Mouse (Mus musculus): ENCODE data around the gene Crybg1. TPM values are rescaled to one million over a fixed set of nuclear protein-coding genes. Genes with fewer than 3 reads are reported as not detected.

Gene Crybg1
- polyA plus RNA-seq, 1 experiment from 2014 or later: 0.54 TPM

DNA sequence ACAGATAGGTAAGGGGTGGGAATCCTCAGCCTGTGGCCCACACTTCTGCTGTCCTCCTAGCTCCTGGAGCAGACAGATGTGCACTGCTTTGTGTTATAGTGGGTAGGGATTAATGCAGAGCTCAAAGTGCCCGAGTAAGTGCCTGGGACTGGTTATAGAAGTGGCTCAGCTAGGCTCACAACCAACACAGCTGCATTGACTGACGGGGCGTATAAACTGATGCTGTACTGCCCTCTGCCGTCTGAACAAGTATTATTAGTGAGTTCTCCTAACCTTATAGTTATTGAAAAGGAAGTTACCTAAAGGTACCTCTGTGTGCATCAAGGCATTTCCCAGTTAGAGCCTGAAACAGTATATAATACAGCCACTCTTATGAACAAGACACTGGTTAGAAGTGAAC lies 77.6 kb downstream of the Crybg1 start:
- Histone ChIP-seq H3K36me3 (ENCODE audit: control insufficient read depth, insufficient read depth, low read length) (no peaks in the 10 kb centered on the region), H3K9ac (ENCODE audit: low read length) (no peak overlapping the region), H3K4me1 (replicated peaks; ENCODE audit: control insufficient read depth, insufficient read depth, low read length) (no peaks in the 10 kb centered on the region), H3K9me3 (ENCODE audit: control insufficient read depth, low read length) (no peaks in the 10 kb centered on the region), H3K4me3 (ENCODE audit: low read depth, low read length) (no peak overlapping the region), H3K27ac (ENCODE audit: low read depth) (no peak overlapping the region), H3K4me2 (ENCODE audit: low read length) (no peak overlapping the region), H3K27me3 (replicated peaks; ENCODE audit: control insufficient read depth, insufficient read depth, low read length) (no peaks in the 10 kb centered on the region)
- ATAC-seq (replicated peaks; ENCODE audit: low FRiP score, low TSS enrichment, low read depth): peak; percentile 76
- 9% methylated on average over 4 of the region's 4 CpGs for WGBS
- peak; percentile 81 for DNase-seq (ENCODE audit: low spot score)

DNA sequence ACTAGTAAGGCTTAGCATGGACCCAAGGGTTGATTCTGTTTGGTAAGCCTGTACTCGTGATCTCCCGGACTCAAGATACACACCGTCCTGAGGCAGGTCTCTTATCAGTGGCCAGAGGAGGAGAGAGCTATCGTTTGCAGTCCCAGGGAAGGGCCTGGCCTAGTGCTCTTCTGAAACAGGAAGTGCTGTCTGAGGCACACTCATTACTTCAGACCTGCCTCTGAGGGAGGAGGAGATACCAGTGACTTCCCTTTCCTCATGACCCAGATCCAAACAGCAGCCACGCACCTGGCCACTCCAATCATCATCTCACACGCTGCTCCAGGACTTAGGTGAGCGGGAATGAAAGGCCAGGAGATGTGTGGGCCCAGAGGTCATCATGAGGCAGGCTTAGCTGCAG lies 79.5 kb downstream of the Crybg1 start:
- H3K9ac ChIP-seq (ENCODE audit: low read length): no peak overlapping the region
- H3K9me3 ChIP-seq (ENCODE audit: control insufficient read depth, low read length): no peaks in the 10 kb centered on the region
- ATAC-seq (replicated peaks; ENCODE audit: low FRiP score, low TSS enrichment, low read depth) (no peak), DNase-seq (ENCODE audit: low spot score) (no peak)
- H3K4me2 ChIP-seq (ENCODE audit: low read length): no peak overlapping the region
- no peaks in the 10 kb centered on the region for H3K4me1 ChIP-seq (replicated peaks; ENCODE audit: control insufficient read depth, insufficient read depth, low read length)
- no peaks in the 10 kb centered on the region for H3K36me3 ChIP-seq (ENCODE audit: control insufficient read depth, insufficient read depth, low read length)
- H3K27ac ChIP-seq (ENCODE audit: low read depth): no peak overlapping the region
- 66% methylated on average over 7 of the region's 7 CpGs for whole genome bisulfite sequencing
- no peaks in the 10 kb centered on the region for H3K27me3 ChIP-seq (replicated peaks; ENCODE audit: control insufficient read depth, insufficient read depth, low read length)
- no peak overlapping the region for H3K4me3 ChIP-seq (ENCODE audit: low read depth, low read length)

DNA sequence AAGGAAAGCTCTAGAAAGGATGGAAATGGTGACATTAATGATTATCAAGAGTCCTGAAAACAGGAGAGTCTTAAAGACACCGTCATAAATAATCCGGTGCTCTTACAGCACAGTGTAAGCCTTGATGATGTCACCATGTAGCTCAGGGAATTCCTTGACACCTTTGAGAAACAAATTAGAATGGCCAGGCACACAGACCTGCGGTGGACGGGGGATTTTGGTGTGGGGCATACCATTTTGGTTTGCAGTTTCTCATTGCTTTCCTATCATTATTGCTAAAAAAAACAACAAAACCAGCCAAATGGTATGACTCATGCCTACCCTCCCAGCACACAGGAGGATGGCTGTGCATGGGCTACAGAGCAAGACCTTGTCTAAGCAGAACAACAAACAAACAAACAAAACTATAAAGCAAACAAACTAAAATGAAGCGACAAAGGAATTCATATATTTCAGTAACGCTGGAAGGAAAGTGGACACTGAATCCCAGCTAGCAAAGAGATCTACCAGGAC lies 82.7 kb downstream of the Crybg1 start:
- Histone ChIP-seq H3K9ac (ENCODE audit: low read length) (no peak overlapping the region), H3K4me1 (replicated peaks; ENCODE audit: control insufficient read depth, insufficient read depth, low read length) (no peaks in the 10 kb centered on the region), H3K9me3 (ENCODE audit: control insufficient read depth, low read length) (no peaks in the 10 kb centered on the region), H3K4me2 (ENCODE audit: low read length) (no peak overlapping the region), H3K4me3 (ENCODE audit: low read depth, low read length) (no peak overlapping the region), H3K36me3 (ENCODE audit: control insufficient read depth, insufficient read depth, low read length) (no peaks in the 10 kb centered on the region), H3K27ac (ENCODE audit: low read depth) (no peak overlapping the region), H3K27me3 (replicated peaks; ENCODE audit: control insufficient read depth, insufficient read depth, low read length) (no peaks in the 10 kb centered on the region)
- 85% methylated on average over 6 of the region's 6 CpGs for WGBS
- ATAC-seq (replicated peaks; ENCODE audit: low FRiP score, low TSS enrichment, low read depth) (no peak), DNase-seq (ENCODE audit: low spot score) (no peak)

DNA sequence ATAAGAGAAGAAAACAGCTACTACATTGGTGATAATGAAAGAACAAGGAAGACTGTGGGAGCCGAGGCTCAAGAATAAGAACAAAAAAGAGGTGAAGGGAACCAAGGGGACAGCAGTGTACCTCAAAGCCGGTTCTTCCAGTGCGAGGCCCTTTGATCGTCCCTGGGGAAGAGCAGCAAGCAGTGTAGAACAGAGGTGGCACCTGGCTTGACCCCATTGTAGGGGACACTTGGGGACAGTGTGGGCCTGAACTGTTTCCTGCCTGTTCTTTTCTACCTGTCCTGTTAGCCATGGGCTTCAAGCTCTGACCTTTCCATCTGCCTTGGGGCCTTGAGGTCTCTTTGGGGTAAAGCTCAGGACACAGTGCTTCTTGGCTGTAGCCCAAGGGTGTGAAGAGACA lies 85.7 kb downstream of the Crybg1 start:
- ATAC-seq (replicated peaks; ENCODE audit: low FRiP score, low TSS enrichment, low read depth) (no peak), DNase-seq (ENCODE audit: low spot score) (no peak)
- Histone ChIP-seq H3K4me1 (replicated peaks; ENCODE audit: control insufficient read depth, insufficient read depth, low read length) (no peaks in the 10 kb centered on the region), H3K4me3 (ENCODE audit: low read depth, low read length) (no peak overlapping the region), H3K27ac (ENCODE audit: low read depth) (no peak overlapping the region), H3K9me3 (ENCODE audit: control insufficient read depth, low read length) (no peaks in the 10 kb centered on the region), H3K36me3 (ENCODE audit: control insufficient read depth, insufficient read depth, low read length) (no peaks in the 10 kb centered on the region), H3K27me3 (replicated peaks; ENCODE audit: control insufficient read depth, insufficient read depth, low read length) (no peaks in the 10 kb centered on the region), H3K9ac (ENCODE audit: low read length) (no peak overlapping the region), H3K4me2 (ENCODE audit: low read length) (no peak overlapping the region)
- WGBS: 86% methylated on average over 4 of the region's 4 CpGs

DNA sequence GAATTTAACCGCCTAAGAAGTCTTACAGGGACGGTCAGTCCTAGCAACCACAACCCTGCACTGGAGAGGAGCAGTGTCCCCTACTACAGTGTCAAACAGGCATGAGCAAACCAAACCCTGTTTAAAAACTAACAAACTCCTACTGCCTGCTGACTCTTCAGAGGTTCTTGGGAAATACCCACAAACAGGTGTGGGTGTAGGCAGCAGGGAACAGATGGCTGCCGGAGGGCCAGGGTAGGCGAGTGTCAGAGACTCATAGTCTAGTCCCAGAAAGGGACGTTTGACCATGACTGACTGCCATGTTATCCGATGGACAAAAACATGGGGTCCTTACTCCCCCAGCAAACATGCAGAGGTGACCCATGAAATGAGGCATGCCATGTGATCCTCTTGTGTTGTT lies 97.7 kb downstream of the Crybg1 start:
- H3K36me3 ChIP-seq (ENCODE audit: control insufficient read depth, insufficient read depth, low read length): no peaks in the 10 kb centered on the region
- no peak overlapping the region for H3K9ac ChIP-seq (ENCODE audit: low read length)
- no peaks in the 10 kb centered on the region for H3K9me3 ChIP-seq (ENCODE audit: control insufficient read depth, low read length)
- H3K27me3 ChIP-seq (replicated peaks; ENCODE audit: control insufficient read depth, insufficient read depth, low read length): no peaks in the 10 kb centered on the region
- no peak for ATAC-seq (replicated peaks; ENCODE audit: low FRiP score, low TSS enrichment, low read depth)
- DNase-seq (ENCODE audit: low spot score): no peak
- WGBS: 92% methylated on average over 6 of the region's 6 CpGs
- no peak overlapping the region for H3K4me3 ChIP-seq (ENCODE audit: low read depth, low read length)
- H3K4me2 ChIP-seq (ENCODE audit: low read length): no peak overlapping the region
- no peaks in the 10 kb centered on the region for H3K4me1 ChIP-seq (replicated peaks; ENCODE audit: control insufficient read depth, insufficient read depth, low read length)
- H3K27ac ChIP-seq (ENCODE audit: low read depth): no peak overlapping the region

DNA sequence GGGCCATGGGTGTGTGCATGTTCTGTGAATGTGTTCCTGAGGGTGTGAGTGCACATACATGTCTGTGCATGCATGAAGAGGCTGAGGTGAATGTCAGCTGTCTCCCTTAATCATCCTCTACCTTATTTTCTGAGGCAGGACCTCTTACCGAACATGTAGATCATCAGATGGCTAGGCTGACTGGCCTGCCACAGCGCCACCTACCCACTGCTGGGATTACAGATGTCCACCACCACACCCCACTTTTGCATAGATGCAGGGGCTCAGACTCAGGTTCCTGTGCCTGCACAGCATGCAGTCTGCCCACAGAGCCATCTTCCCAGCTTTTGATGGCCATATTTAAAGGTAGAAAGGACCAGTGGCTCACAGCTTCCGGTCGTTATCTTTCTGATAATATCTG lies 103.9 kb downstream of the Crybg1 start:
- Histone ChIP-seq H3K27ac (ENCODE audit: low read depth) (no peak overlapping the region), H3K4me1 (replicated peaks; ENCODE audit: control insufficient read depth, insufficient read depth, low read length) (no peaks in the 10 kb centered on the region), H3K4me2 (ENCODE audit: low read length) (no peak overlapping the region), H3K9ac (ENCODE audit: low read length) (no peak overlapping the region), H3K9me3 (ENCODE audit: control insufficient read depth, low read length) (no peaks in the 10 kb centered on the region), H3K4me3 (ENCODE audit: low read depth, low read length) (no peak overlapping the region), H3K36me3 (ENCODE audit: control insufficient read depth, insufficient read depth, low read length) (no peaks in the 10 kb centered on the region), H3K27me3 (replicated peaks; ENCODE audit: control insufficient read depth, insufficient read depth, low read length) (no peaks in the 10 kb centered on the region)
- 77% methylated on average over 4 of the region's 4 CpGs for WGBS
- DNase-seq (ENCODE audit: low spot score) (no peak), ATAC-seq (replicated peaks; ENCODE audit: low FRiP score, low TSS enrichment, low read depth) (no peak)

DNA sequence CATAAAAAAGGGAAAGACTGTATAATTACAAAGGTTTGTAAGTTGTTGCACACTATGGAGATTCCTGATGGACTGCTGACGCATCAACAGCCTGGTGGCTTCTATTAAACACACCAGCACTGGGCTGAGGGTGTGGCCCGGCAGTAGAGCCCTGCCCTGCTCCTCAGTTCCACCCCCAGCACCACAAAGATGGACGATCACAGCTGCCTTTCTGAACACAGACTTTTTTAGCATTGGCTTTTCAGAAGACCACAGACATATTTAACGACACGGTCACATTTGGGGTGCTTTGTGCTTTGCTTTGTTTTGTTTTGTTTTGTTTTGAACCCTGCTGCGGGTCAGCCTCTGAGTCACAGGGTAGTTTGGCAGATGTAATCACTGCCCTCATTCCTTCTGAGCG lies 105.0 kb downstream of the Crybg1 start:
- Histone ChIP-seq H3K4me1 (replicated peaks; ENCODE audit: control insufficient read depth, insufficient read depth, low read length) (no peaks in the 10 kb centered on the region), H3K27ac (ENCODE audit: low read depth) (no peak overlapping the region), H3K4me3 (ENCODE audit: low read depth, low read length) (no peak overlapping the region), H3K27me3 (replicated peaks; ENCODE audit: control insufficient read depth, insufficient read depth, low read length) (no peaks in the 10 kb centered on the region), H3K4me2 (ENCODE audit: low read length) (no peak overlapping the region), H3K9me3 (ENCODE audit: control insufficient read depth, low read length) (no peaks in the 10 kb centered on the region), H3K36me3 (ENCODE audit: control insufficient read depth, insufficient read depth, low read length) (no peaks in the 10 kb centered on the region), H3K9ac (ENCODE audit: low read length) (no peak overlapping the region)
- WGBS: 65% methylated on average over 7 of the region's 7 CpGs
- ATAC-seq (replicated peaks; ENCODE audit: low FRiP score, low TSS enrichment, low read depth) (no peak), DNase-seq (ENCODE audit: low spot score) (no peak)

DNA sequence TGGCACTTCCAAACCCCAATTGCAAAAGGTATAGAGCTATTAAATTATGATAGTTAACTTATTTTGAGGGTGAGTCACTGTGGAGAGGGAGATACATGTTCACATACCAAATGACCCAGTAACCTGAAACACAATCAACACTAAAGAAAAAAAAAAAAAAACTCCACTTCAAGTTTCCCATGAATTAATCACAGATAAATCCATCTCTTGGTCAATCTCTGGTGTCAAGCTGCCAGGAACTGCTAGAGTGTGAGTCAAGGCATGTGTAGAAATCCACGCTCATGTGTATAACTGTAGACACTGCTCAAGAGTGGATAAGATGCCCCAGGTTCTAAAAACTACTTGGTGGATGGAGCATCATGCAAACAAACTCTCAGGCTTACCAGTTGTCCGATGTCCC lies 109.5 kb downstream of the Crybg1 start:
- WGBS: 87% methylated on average over 2 of the region's 2 CpGs

DNA sequence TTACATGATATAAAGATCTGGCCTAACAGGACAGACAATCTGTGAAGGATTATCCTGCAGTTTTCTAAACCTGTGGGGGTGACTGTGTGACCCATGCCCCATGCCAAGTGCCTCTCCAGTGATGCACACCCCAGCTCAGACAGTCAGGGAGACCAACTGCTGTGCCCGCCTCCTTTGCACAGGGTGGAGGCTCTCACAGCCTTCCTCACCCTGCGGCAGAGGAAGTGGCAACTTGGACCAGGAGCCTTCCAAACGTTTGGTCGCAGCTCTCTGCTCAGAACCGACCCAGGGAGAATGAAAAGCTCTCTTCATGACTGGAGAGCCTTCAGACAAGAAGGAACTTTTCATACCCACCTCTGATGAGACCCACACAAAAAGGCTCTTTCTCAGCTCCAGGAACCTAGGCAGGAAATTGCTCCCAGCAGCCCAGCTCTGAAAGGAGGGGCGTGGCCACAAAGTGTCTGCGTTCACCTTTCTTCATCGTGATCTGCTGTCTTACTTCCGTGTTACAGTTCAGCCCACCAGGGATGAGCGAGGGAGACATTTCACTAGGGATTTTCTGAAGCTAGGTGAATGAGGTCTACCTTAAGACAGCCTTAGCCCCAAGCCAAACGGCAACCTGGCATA lies 110.6 kb downstream of the Crybg1 start:
- H3K9me3 ChIP-seq (ENCODE audit: control insufficient read depth, low read length): no peaks in the 10 kb centered on the region
- WGBS: 27% methylated on average over 11 of the region's 11 CpGs
- peak overlapping the region; percentile 36 for H3K4me2 ChIP-seq (ENCODE audit: low read length)
- no peaks in the 10 kb centered on the region for H3K4me1 ChIP-seq (replicated peaks; ENCODE audit: control insufficient read depth, insufficient read depth, low read length)
- no peaks in the 10 kb centered on the region for H3K36me3 ChIP-seq (ENCODE audit: control insufficient read depth, insufficient read depth, low read length)
- no peak overlapping the region for H3K9ac ChIP-seq (ENCODE audit: low read length)
- ATAC-seq (replicated peaks; ENCODE audit: low FRiP score, low TSS enrichment, low read depth) (0 out of 2 replicates have a peak, but pooled peaks have one; percentile 40), DNase-seq (ENCODE audit: low spot score) (peak; percentile 58)
- H3K4me3 ChIP-seq (ENCODE audit: low read depth, low read length): peak overlapping the region; percentile 10; the same call in 1 of the 2 replicates
- no peaks in the 10 kb centered on the region for H3K27me3 ChIP-seq (replicated peaks; ENCODE audit: control insufficient read depth, insufficient read depth, low read length)
- no peak overlapping the region for H3K27ac ChIP-seq (ENCODE audit: low read depth)

More for the DNA sequence above, 109.5 kb downstream of the Crybg1 start:
- Histone ChIP-seq H3K27me3 (replicated peaks; ENCODE audit: control insufficient read depth, insufficient read depth, low read length) (no peaks in the 10 kb centered on the region), H3K4me2 (ENCODE audit: low read length) (no peak overlapping the region), H3K9ac (ENCODE audit: low read length) (no peak overlapping the region), H3K36me3 (ENCODE audit: control insufficient read depth, insufficient read depth, low read length) (no peaks in the 10 kb centered on the region), H3K4me3 (ENCODE audit: low read depth, low read length) (no peak overlapping the region), H3K9me3 (ENCODE audit: control insufficient read depth, low read length) (no peaks in the 10 kb centered on the region), H3K27ac (ENCODE audit: low read depth) (no peak overlapping the region), H3K4me1 (replicated peaks; ENCODE audit: control insufficient read depth, insufficient read depth, low read length) (no peaks in the 10 kb centered on the region)
- ATAC-seq (replicated peaks; ENCODE audit: low FRiP score, low TSS enrichment, low read depth) (no peak), DNase-seq (ENCODE audit: low spot score) (no peak)

Data from intestine, embryonic 14.5 days (tissue).